Mouse (Mus musculus) myocyte (in vitro differentiated cells): ENCODE measurements around the gene 6030458C11Rik.

Experiments
- E2F4 ChIP-seq: IDR thresholded peaks from one replicate; pipeline ENCODE4 v1.6.1; 2011; ENCODE audit warnings: mild to moderate bottlenecking, control low read depth, moderate library complexity; ENCODE audit not compliant: insufficient read depth
- MAX ChIP-seq: IDR thresholded peaks from one replicate; pipeline ENCODE4 v1.6.1; 2011; ENCODE audit warnings: low read depth, mild to moderate bottlenecking, control low read depth
- MYOG ChIP-seq, 3 experiments: IDR thresholded peaks; one replicate each; pipeline ENCODE4 v1.6.1; 2011; ENCODE audit warnings: control low read depth in 2 of 3, low read depth in 2 of 3, mild to moderate bottlenecking in 2 of 3; ENCODE audit not compliant: insufficient read length in 2 of 3, control insufficient read depth in 1 of 3, insufficient read depth in 1 of 3
- POLR2A ChIP-seq: IDR thresholded peaks from one replicate; pipeline ENCODE4 v1.6.1; 2011; ENCODE audit warnings: low read depth, mild to moderate bottlenecking, control low read depth, moderate library complexity; ENCODE audit not compliant: insufficient read length
- SRF ChIP-seq: IDR thresholded peaks from one replicate; pipeline ENCODE4 v1.6.1; 2011; ENCODE audit warnings: low read depth; ENCODE audit not compliant: control insufficient read depth, insufficient read length
- USF1 ChIP-seq: IDR thresholded peaks from one replicate; pipeline ENCODE4 v1.6.1; 2011; ENCODE audit warnings: low read depth, mild to moderate bottlenecking, control low read depth, moderate library complexity

GRCm38 (mm10) chr15:12848196-12848975, 23.9 kb upstream of the 6030458C11Rik start:
- no peak for TF ChIP-seq USF1
- no peak for TF ChIP-seq SRF
- TF ChIP-seq POLR2A: no peak
- peak; percentile 88 to 97 (median 96) for TF ChIP-seq MYOG (IDR thresholded peaks at IDR 0.05; ENCODE audit: control insufficient read depth in 1 of 3, insufficient read depth in 1 of 3, insufficient read length in 2 of 3, low read depth in 2 of 3)
- no peak for TF ChIP-seq E2F4
- no peak for TF ChIP-seq MAX
